Mouse (Mus musculus): ENCODE results near the gene Ston1.

DNA sequence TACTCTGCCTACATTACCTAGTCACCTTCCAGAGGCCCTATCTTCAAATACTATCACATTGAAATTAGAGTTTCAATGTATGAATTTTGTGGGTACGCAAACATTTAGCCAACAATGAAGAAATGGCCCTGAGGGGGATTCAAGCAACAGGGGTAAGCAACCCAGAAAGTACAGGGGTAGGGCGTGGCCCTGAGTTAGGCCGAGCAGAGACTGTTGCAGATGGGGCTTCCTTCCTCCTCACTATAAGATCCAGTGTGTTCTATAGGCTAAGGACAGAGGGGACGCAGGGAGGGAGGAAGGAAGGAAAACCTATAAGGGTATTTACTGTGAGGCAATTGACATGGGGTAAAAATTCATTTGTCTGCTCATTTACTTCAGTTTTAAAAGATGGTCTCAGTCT is 26.9 kb downstream of the Ston1 start:
- TF ChIP-seq CTCF (IDR thresholded peaks at IDR 0.05; ENCODE audit: control insufficient read depth, insufficient read depth, low read length) (no peak), POLR2A (IDR thresholded peaks at IDR 0.05; ENCODE audit: borderline replicate concordance, control insufficient read depth, low read depth, low read length) (no peak)
